Mouse (Mus musculus): ENCODE results near the gene Rab29. TPM values are rescaled to one million over a fixed set of nuclear protein-coding genes. Genes with fewer than 3 reads are reported as not detected.

Rab29 gene
- polyA plus RNA-seq, 1 experiment from 2014 or later, result 7.2 TPM

DNA sequence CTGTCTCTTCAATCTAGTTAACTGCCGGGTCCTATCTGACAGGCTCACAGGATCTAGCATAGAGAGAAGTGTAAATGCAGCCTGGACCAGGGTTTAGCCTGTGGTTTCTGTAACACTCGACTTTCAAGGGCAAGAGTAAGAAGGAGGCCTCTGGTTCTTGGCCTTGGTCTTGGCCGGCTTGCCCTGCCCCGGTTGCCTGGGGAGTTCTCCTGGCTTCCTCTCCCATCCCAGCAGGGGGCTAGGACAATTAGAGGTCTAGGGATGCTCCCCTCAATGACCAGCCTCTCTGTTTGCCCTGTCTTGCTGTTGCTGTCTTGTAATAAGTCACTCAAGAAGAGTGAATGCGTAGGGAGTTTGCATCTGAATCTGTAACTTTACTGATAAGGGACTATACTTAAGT lies 37.7 kb upstream of the Rab29 start:
- H3K27ac ChIP-seq (replicated peaks), result no peak overlapping the region
- peaks cover 52% of the 10 kb centered on the region for H3K4me1 ChIP-seq
- H3K36me3 ChIP-seq, result 0 out of 2 replicates have a peak, but pooled peaks cover 3% of the 10 kb centered on the region
- H3K9me3 ChIP-seq (replicated peaks), result no peaks in the 10 kb centered on the region
- no peaks in the 10 kb centered on the region for H3K27me3 ChIP-seq (replicated peaks)
- ATAC-seq (ENCODE audit: low FRiP score), result no peak
- peak overlapping the region; percentile 90; the same call in 1 of the 2 replicates for H3K9ac ChIP-seq (replicated peaks)
- peak overlapping the region; percentile 86 for H3K4me3 ChIP-seq (replicated peaks)
- peak overlapping the region; percentile 71 for H3K4me2 ChIP-seq
- 40% methylated on average over 5 of the region's 5 CpGs for WGBS

DNA sequence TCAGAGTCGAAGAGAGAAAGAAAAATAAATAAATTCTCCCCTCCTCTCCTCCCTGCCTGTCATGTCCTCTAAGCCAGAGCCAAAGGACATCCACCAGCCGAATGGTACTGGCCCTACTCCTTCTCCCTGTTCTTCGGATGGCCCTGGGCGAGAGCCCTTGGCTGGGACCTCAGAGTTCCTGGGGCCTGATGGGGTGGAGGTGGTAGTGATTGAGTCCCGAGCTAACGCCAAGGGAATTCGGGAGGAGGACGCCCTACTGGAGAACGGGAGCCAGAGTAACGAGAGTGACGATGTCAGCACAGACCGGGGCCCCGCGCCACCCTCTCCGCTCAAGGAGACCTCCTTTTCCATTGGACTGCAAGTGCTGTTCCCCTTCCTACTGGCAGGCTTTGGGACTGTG lies 36.5 kb upstream of the Rab29 start:
- Histone ChIP-seq H3K4me1 (peaks cover 56% of the 10 kb centered on the region), H3K4me3 (replicated peaks) (no peak overlapping the region), H3K9me3 (replicated peaks) (no peaks in the 10 kb centered on the region), H3K27ac (replicated peaks) (no peak overlapping the region), H3K36me3 (0 out of 2 replicates have a peak, but pooled peaks cover 3% of the 10 kb centered on the region), H3K9ac (replicated peaks) (no peak overlapping the region), H3K4me2 (peak overlapping the region; percentile 71; the same call in 1 of the 2 replicates), H3K27me3 (replicated peaks) (no peaks in the 10 kb centered on the region)
- no peak for ATAC-seq (ENCODE audit: low FRiP score)
- WGBS, result 91% methylated on average over 15 of the region's 15 CpGs

DNA sequence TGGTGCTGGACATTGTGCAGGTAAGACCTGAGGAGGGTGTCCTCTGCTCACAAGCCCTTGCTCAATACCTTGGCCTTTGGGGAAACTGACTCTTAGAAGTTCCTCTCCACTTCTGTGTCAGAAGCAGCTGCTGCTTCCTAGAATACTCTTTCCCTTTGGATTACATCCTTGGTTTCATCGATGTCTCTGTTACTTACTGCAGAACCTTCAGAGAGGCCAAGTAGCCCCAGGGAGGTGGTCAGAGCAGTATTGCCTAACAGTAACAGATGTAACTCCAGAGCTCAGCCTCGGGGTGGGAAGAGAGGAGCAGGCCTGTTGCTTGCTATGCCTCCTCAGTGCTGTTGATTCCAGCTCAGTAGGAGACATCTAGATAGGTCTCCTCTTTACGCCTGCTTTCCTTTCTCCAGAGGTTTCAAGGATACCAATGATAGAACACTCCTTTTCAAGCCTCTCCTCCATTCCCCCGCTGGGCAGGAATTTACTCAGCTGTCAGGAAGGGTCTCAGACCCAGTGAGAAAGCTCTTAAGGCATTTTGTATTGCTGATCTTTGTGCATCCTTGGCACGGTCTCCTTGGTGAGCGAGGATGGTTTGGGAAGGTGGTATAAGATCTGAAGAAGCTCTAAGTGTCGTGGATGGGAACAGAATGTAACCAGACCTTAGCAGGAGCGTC lies 35.9 kb upstream of the Rab29 start:
- Histone ChIP-seq H3K4me3 (replicated peaks) (no peak overlapping the region), H3K9ac (replicated peaks) (no peak overlapping the region), H3K27me3 (replicated peaks) (no peaks in the 10 kb centered on the region), H3K9me3 (replicated peaks) (no peaks in the 10 kb centered on the region), H3K27ac (replicated peaks) (no peak overlapping the region), H3K36me3 (0 out of 2 replicates have a peak, but pooled peaks cover 3% of the 10 kb centered on the region), H3K4me2 (0 out of 2 replicates have a peak overlapping the region, but pooled peaks have one; percentile 11), H3K4me1 (peaks cover 57% of the 10 kb centered on the region)
- no peak for ATAC-seq (ENCODE audit: low FRiP score)
- WGBS, result 80% methylated on average over 8 of the region's 8 CpGs

DNA sequence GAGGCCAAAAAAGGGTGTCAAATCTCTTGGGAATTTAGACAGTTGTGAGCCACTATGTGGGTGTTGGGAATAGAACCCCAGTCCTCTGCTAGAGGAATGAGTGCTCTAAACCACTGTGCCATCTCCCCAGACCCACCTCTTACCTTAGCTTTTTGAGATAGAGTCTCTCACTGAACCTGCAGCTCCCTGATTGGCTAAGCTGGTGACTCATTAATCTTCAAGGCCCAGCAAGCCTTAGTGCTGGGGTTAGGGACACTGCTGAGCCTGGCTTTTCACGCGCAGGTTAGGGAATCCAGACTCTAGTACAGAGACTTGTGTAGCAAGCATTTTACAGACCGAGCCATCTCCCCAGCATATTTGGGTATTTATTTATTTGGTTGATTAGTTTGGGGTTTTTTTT lies 30.0 kb upstream of the Rab29 start:
- H3K4me1 ChIP-seq, result peaks cover 21% of the 10 kb centered on the region
- H3K27ac ChIP-seq (replicated peaks), result no peak overlapping the region
- H3K36me3 ChIP-seq, result peaks cover 27% of the 10 kb centered on the region
- WGBS, result 82% methylated on average over 3 of the region's 3 CpGs
- H3K4me2 ChIP-seq, result no peak overlapping the region
- no peak overlapping the region for H3K4me3 ChIP-seq (replicated peaks)
- no peak for ATAC-seq (ENCODE audit: low FRiP score)
- H3K9ac ChIP-seq (replicated peaks), result no peak overlapping the region
- H3K27me3 ChIP-seq (replicated peaks), result no peaks in the 10 kb centered on the region
- H3K9me3 ChIP-seq (replicated peaks), result no peaks in the 10 kb centered on the region

DNA sequence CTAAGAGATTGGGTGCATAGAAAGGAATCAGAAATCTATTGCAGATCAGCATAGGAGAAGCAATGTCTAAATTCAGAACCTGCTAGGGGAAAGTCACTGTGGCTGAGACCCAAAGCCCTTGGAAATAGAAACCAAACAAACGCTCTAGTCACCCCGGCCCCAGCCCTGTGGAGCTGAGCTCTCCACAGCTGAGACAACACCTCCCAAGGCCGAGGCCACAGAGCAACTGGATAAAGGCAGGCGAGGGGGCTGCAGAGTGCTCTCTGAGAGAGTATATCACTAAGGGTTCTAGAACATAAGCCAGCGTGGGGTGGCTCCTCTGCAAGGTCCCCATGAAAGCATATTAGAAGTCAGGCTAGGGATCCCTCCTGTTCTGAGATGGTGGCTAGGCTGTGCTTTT lies 28.5 kb upstream of the Rab29 start:
- peaks cover 38% of the 10 kb centered on the region for H3K36me3 ChIP-seq
- WGBS, result 87% methylated on average over 5 of the region's 5 CpGs

DNA sequence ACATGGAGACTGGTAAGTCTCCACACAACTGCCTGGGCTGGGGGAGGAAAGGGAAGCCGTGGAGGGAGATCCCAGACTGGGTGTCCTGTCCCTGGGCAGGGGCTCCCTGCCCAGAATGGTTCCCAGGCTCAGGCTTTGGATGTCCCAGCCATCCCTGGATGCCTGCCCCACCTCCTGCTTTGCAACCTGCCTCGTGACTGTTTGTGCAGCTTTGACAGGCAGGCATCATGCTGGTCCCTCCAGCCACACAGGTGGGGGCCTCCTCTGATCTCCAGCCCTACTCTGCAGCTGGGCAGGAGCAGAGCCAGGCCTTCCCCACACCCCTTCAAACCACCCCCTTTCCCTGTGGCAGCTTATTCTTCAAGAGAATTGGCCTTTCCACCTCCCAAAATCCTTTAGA lies 27.7 kb upstream of the Rab29 start:
- no peak for ATAC-seq (ENCODE audit: low FRiP score)
- no peaks in the 10 kb centered on the region for H3K9me3 ChIP-seq (replicated peaks)
- H3K4me1 ChIP-seq, result peaks cover 5% of the 10 kb centered on the region
- H3K27me3 ChIP-seq (replicated peaks), result no peaks in the 10 kb centered on the region
- no peak overlapping the region for H3K4me3 ChIP-seq (replicated peaks)
- H3K36me3 ChIP-seq, result peaks cover 46% of the 10 kb centered on the region
- no peak overlapping the region for H3K4me2 ChIP-seq
- 56% methylated on average over 2 of the region's 2 CpGs for WGBS
- H3K27ac ChIP-seq (replicated peaks), result no peak overlapping the region
- no peak overlapping the region for H3K9ac ChIP-seq (replicated peaks)

More for the DNA sequence above, 28.5 kb upstream of the Rab29 start:
- H3K4me3 ChIP-seq (replicated peaks), result no peak overlapping the region
- H3K9me3 ChIP-seq (replicated peaks), result no peaks in the 10 kb centered on the region
- H3K4me2 ChIP-seq, result no peak overlapping the region
- no peak for ATAC-seq (ENCODE audit: low FRiP score)
- no peaks in the 10 kb centered on the region for H3K27me3 ChIP-seq (replicated peaks)
- H3K27ac ChIP-seq (replicated peaks), result no peak overlapping the region
- no peak overlapping the region for H3K9ac ChIP-seq (replicated peaks)
- H3K4me1 ChIP-seq, result peaks cover 10% of the 10 kb centered on the region

DNA sequence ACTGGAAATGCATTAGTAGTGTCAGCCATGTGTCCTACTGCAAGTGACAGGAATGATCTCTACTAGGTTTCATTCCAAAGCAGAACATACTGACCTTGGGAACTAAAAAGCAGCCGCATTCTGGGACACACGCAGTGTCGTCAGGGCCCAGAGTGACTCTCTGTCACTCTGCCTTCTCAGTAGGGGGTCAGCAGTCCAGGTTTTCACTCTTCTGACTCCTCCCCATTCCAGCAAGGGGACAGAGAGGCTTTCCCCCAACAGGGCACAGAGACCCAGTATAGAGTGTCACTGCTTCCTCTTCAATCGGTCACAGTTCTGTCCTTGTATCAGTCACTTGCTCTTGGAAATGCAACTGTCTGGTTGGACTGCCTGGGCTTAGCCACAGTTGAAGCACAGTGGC lies 24.8 kb upstream of the Rab29 start:
- H3K27me3 ChIP-seq (replicated peaks), result no peaks in the 10 kb centered on the region
- WGBS, result 91% methylated on average over 4 of the region's 4 CpGs
- no peak overlapping the region for H3K4me3 ChIP-seq (replicated peaks)
- no peaks in the 10 kb centered on the region for H3K4me1 ChIP-seq
- no peak overlapping the region for H3K4me2 ChIP-seq
- peaks cover 67% of the 10 kb centered on the region for H3K36me3 ChIP-seq
- H3K9ac ChIP-seq (replicated peaks), result no peak overlapping the region
- no peaks in the 10 kb centered on the region for H3K9me3 ChIP-seq (replicated peaks)
- H3K27ac ChIP-seq (replicated peaks), result no peak overlapping the region
- no peak for ATAC-seq (ENCODE audit: low FRiP score)

DNA sequence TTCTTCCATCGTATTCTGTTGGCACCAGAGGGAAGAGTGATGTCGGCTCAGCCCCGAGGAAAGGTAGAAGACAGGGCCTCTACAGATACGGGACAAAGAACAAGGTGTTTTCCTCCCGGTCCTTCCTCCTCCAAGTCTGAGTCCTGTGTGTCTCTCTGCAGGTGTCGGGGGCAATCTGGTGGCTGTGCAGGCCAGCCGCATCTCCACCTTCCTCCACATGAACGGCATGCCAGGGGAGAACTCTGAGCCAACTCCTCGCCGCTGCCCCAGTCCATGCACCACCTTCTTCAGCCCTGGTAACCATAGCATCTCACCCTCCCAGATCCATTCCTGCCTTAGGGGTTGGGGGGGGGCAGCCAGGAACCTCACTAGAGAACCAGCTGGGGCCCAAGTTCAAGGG lies 23.3 kb upstream of the Rab29 start:
- Histone ChIP-seq H3K27me3 (replicated peaks) (no peaks in the 10 kb centered on the region), H3K4me2 (no peak overlapping the region), H3K9ac (replicated peaks) (no peak overlapping the region), H3K27ac (replicated peaks) (no peak overlapping the region), H3K36me3 (peaks cover 68% of the 10 kb centered on the region), H3K4me1 (no peaks in the 10 kb centered on the region), H3K9me3 (replicated peaks) (no peaks in the 10 kb centered on the region), H3K4me3 (replicated peaks) (no peak overlapping the region)
- no peak for ATAC-seq (ENCODE audit: low FRiP score)
- WGBS, result 97% methylated on average over 10 of the region's 10 CpGs

DNA sequence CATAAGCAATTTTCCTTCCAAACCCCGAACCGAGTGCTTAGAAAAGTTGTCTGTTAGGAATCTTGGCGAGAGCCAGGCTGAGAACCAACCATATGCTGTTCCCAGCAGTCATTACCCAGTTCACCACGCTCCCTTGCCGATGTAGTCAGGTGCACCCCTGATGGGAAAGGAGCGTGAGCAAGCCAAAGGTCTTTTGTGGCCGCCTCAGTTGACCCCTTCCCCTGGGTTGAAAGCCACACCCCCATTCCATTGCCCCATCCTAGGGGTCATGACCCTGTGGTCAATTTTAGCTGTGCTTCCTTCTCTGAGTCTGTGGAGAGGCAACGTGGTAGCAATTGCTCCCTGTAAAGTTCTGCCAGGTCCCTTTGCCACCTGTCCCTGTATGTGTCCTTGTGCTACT lies 22.1 kb upstream of the Rab29 start:
- whole genome bisulfite sequencing, result 51% methylated on average over 8 of the region's 8 CpGs
- H3K9ac ChIP-seq (replicated peaks), result no peak overlapping the region
- no peak for ATAC-seq (ENCODE audit: low FRiP score)
- H3K4me1 ChIP-seq, result no peaks in the 10 kb centered on the region
- no peak overlapping the region for H3K27ac ChIP-seq (replicated peaks)
- H3K4me3 ChIP-seq (replicated peaks), result no peak overlapping the region
- no peaks in the 10 kb centered on the region for H3K27me3 ChIP-seq (replicated peaks)
- no peak overlapping the region for H3K4me2 ChIP-seq
- no peaks in the 10 kb centered on the region for H3K9me3 ChIP-seq (replicated peaks)
- H3K36me3 ChIP-seq, result peaks cover 64% of the 10 kb centered on the region

DNA sequence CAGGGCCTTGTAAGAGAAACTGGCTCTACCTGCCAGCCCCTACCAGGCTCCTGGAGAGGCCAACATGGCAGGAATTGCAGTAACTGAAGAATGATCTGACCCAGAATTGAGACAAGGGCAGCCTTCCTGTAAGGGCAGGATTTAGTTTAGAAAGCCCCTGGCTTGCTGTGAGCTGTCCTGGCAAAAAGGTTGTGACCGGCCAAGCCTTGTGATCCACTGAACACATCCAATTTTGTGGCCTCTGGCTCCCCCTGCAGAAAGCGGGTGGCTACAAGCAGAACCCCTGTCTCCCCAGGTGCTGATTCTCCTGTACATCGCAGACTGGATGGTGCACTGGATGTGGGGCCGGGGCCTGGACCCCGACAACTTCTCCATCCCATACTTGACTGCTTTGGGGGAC lies 20.8 kb upstream of the Rab29 start:
- Histone ChIP-seq H3K36me3 (peaks cover 52% of the 10 kb centered on the region), H3K27ac (replicated peaks) (no peak overlapping the region), H3K4me1 (no peaks in the 10 kb centered on the region), H3K9me3 (replicated peaks) (no peaks in the 10 kb centered on the region), H3K27me3 (replicated peaks) (no peaks in the 10 kb centered on the region), H3K4me2 (no peak overlapping the region), H3K9ac (replicated peaks) (no peak overlapping the region), H3K4me3 (replicated peaks) (no peak overlapping the region)
- 84% methylated on average over 5 of the region's 5 CpGs for WGBS
- ATAC-seq (ENCODE audit: low FRiP score), result no peak

DNA sequence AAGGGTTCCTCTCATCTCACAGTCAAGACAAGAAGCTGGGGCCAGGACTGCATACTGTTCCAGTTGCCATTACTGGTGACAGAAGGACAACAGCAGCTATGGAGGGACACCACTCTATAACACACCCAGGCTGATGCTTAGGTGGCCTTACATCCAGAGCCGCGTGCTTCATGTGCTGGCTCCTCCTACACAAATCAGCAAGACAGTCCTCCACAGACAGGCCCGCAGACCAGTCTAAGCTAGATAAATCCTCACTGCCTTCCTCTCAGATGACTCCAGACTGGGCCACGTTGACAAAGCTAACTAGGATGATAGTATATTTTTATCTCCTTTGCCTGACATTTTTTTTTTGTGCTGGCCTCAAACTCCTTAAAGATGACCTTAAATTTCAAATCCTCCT lies 5.2 kb upstream of the Rab29 start:
- H3K4me2 ChIP-seq, result no peak overlapping the region
- no peak overlapping the region for H3K9ac ChIP-seq (replicated peaks)
- H3K4me3 ChIP-seq (replicated peaks), result no peak overlapping the region
- no peaks in the 10 kb centered on the region for H3K36me3 ChIP-seq
- H3K27ac ChIP-seq (replicated peaks), result no peak overlapping the region
- H3K9me3 ChIP-seq (replicated peaks), result no peaks in the 10 kb centered on the region
- 75% methylated on average over 4 of the region's 4 CpGs for WGBS
- ATAC-seq (ENCODE audit: low FRiP score), result no peak
- no peaks in the 10 kb centered on the region; the same call in 1 of the 2 replicates for H3K27me3 ChIP-seq (replicated peaks)
- no peaks in the 10 kb centered on the region for H3K4me1 ChIP-seq

DNA sequence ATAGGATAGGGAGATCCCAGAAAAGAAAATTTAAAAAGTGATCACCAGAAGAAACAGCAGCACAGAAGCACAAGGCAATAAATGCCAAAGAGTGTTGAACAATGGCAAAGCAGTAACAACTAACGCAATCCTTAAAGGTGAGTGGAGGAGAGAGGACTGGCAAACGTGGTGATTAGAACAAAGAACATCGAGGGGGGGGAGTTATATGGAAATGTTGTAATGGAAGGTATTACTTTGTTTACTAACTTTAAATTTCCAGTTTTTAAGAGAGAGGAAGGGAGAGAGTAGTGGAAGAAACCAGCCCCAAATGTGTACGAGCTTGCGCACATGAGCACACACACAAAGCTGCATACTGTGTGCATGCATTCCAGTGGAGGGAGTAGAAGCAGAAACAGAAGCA lies 1.4 kb upstream of the Rab29 start:
- Histone ChIP-seq H3K4me1 (peaks cover 10% of the 10 kb centered on the region), H3K4me2 (no peak overlapping the region), H3K27ac (replicated peaks) (no peak overlapping the region), H3K9ac (replicated peaks) (no peak overlapping the region), H3K36me3 (no peaks in the 10 kb centered on the region), H3K4me3 (replicated peaks) (no peak overlapping the region), H3K27me3 (replicated peaks) (no peaks in the 10 kb centered on the region; the same call in 1 of the 2 replicates), H3K9me3 (replicated peaks) (no peaks in the 10 kb centered on the region)
- no peak for ATAC-seq (ENCODE audit: low FRiP score)
- 72% methylated on average over 5 of the region's 5 CpGs for WGBS
